Mouse (Mus musculus) spleen, embryonic (tissue): ENCODE measurements at regions not wholly inside any gene's neighbourhood (a gene's known extent, or its start where the extent isn't known, plus 50 kb on each side); places are given as distances from the start of the nearest gene placed in this dataset.

Source experiments
- CTCF ChIA-PET: fragments of 350-600 bp; sonication (Branson Sonifier 250); formaldehyde crosslinking; loops from one replicate; lab custom pipeline; 2022; lab: Charles Lee

- CTCF ChIA-PET = no interaction called here
Measured at GRCm38 (mm10) chr11:17620462-17621248, 333.0 kb downstream of the Etaa1 start.

GRCm38 (mm10) chr11:17629541-17630171, 324.0 kb downstream of the Etaa1 start:
- CTCF ChIA-PET = no interaction called here

- CTCF ChIA-PET = no interaction called here
Measured at GRCm38 (mm10) chr11:17630172-17630553, 323.5 kb downstream of the Etaa1 start.

GRCm38 (mm10) chr11:17637158-17637557, 316.5 kb downstream of the Etaa1 start:
- CTCF ChIA-PET = no interaction called here

- CTCF ChIA-PET = no interaction called here
Measured at GRCm38 (mm10) chr11:17639922-17640321, 313.8 kb downstream of the Etaa1 start.

GRCm38 (mm10) chr11:17647441-17647840, 306.2 kb downstream of the Etaa1 start:
- CTCF ChIA-PET = no interaction called here

GRCm38 (mm10) chr11:17651389-17652156, 302.1 kb downstream of the Etaa1 start:
- CTCF ChIA-PET = no interaction called here

GRCm38 (mm10) chr11:17655840-17656239, 297.8 kb downstream of the Etaa1 start:
- CTCF ChIA-PET = no interaction called here

- CTCF ChIA-PET = interaction anchor here (0.8 kb wide), 1 partner anchor 827 kb away, joined by 12 read pairs; no protein-coding TSS in a partner anchor
Measured at GRCm38 (mm10) chr11:17657720-17658119, 296.0 kb downstream of the Etaa1 start.

- CTCF ChIA-PET = no interaction called here
Measured at GRCm38 (mm10) chr11:17658289-17658688, 295.4 kb downstream of the Etaa1 start.

- CTCF ChIA-PET = no interaction called here
Measured at GRCm38 (mm10) chr11:17658717-17659116, 295.0 kb downstream of the Etaa1 start.

GRCm38 (mm10) chr11:17663893-17664292, 289.8 kb downstream of the Etaa1 start:
- CTCF ChIA-PET = interaction anchor here (0.6 kb wide), 1 partner anchor 248 kb away, joined by 7 read pairs; no protein-coding TSS in a partner anchor

- CTCF ChIA-PET = no interaction called here
Measured at GRCm38 (mm10) chr11:17665624-17666552, 287.8 kb downstream of the Etaa1 start.

GRCm38 (mm10) chr11:17680998-17681397, 272.7 kb downstream of the Etaa1 start:
- CTCF ChIA-PET = no interaction called here

- CTCF ChIA-PET = no interaction called here
Measured at GRCm38 (mm10) chr11:17685711-17686113, 268.0 kb downstream of the Etaa1 start.

GRCm38 (mm10) chr11:17686806-17687205, 266.9 kb downstream of the Etaa1 start:
- CTCF ChIA-PET = no interaction called here

GRCm38 (mm10) chr11:17694145-17694544, 259.5 kb downstream of the Etaa1 start:
- CTCF ChIA-PET = no interaction called here

GRCm38 (mm10) chr11:17708769-17709168, 244.9 kb downstream of the Etaa1 start:
- CTCF ChIA-PET = no interaction called here

GRCm38 (mm10) chr11:17722051-17722450, 231.6 kb downstream of the Etaa1 start:
- CTCF ChIA-PET = interaction anchor here (0.7 kb wide), 1 partner anchor 1772 kb away, joined by 3 read pairs; no protein-coding TSS in a partner anchor

- CTCF ChIA-PET = no interaction called here
Measured at GRCm38 (mm10) chr11:17727258-17728034, 226.2 kb downstream of the Etaa1 start.
